Mouse (Mus musculus): ENCODE measurements around the gene Pvalb.

Gene Pvalb

GRCm38 (mm10) chr15:78206312-78206711 lies at the start of gene Pvalb:
Gene Pvalb (minus strand): TSS chr15:78206400.
- DNase-seq (ENCODE audit: extremely low read depth, low read depth, low spot score) = no peak

- no peak for DNase-seq (ENCODE audit: extremely low read depth, low read depth, low spot score)
Observed at GRCm38 (mm10) chr15:78254751-78255150, 48.6 kb upstream of the Pvalb start.

GRCm38 (mm10) chr15:78248410-78248809 lies 42.2 kb upstream of the Pvalb start:
- DNase-seq (ENCODE audit: extremely low read depth, low read depth, low spot score) = no peak

GRCm38 (mm10) chr15:78247659-78248058 lies 41.5 kb upstream of the Pvalb start:
- no peak for DNase-seq (ENCODE audit: extremely low read depth, low read depth, low spot score)

GRCm38 (mm10) chr15:78246143-78247116 lies 40.2 kb upstream of the Pvalb start:
- no peak for DNase-seq (ENCODE audit: extremely low read depth, low read depth, low spot score)

GRCm38 (mm10) chr15:78244695-78245492 lies 38.7 kb upstream of the Pvalb start, which contains the start of gene Ncf4:
Gene Ncf4 (plus strand): TSS chr15:78244801.
- DNase-seq (ENCODE audit: extremely low read depth, low read depth, low spot score) = no peak

GRCm38 (mm10) chr15:78243774-78244173 lies 37.6 kb upstream of the Pvalb start:
- DNase-seq (ENCODE audit: extremely low read depth, low read depth, low spot score) = no peak

- no peak for DNase-seq (ENCODE audit: extremely low read depth, low read depth, low spot score)
Observed at GRCm38 (mm10) chr15:78243061-78243460, 36.9 kb upstream of the Pvalb start.

- DNase-seq (ENCODE audit: extremely low read depth, low read depth, low spot score) = no peak
Observed at GRCm38 (mm10) chr15:78241335-78241734, 35.1 kb upstream of the Pvalb start.

GRCm38 (mm10) chr15:78239956-78240617 lies 33.9 kb upstream of the Pvalb start:
- DNase-seq (ENCODE audit: extremely low read depth, low read depth, low spot score) = no peak

GRCm38 (mm10) chr15:78239453-78239852 lies 33.3 kb upstream of the Pvalb start:
- no peak for DNase-seq (ENCODE audit: extremely low read depth, low read depth, low spot score)

- no peak for DNase-seq (ENCODE audit: extremely low read depth, low read depth, low spot score)
Observed at GRCm38 (mm10) chr15:78234823-78235509, 28.8 kb upstream of the Pvalb start.

GRCm38 (mm10) chr15:78231346-78232331 lies 25.4 kb upstream of the Pvalb start:
- DNase-seq (ENCODE audit: extremely low read depth, low read depth, low spot score) = no peak

GRCm38 (mm10) chr15:78227816-78228215 lies 21.6 kb upstream of the Pvalb start:
- no peak for DNase-seq (ENCODE audit: extremely low read depth, low read depth, low spot score)

- DNase-seq (ENCODE audit: extremely low read depth, low read depth, low spot score) = no peak
Observed at GRCm38 (mm10) chr15:78215269-78215668, 9.1 kb upstream of the Pvalb start.

GRCm38 (mm10) chr15:78211367-78211766 lies 5.2 kb upstream of the Pvalb start:
- DNase-seq (ENCODE audit: extremely low read depth, low read depth, low spot score) = no peak

- no peak for DNase-seq (ENCODE audit: extremely low read depth, low read depth, low spot score)
Observed at GRCm38 (mm10) chr15:78210203-78210602, 4.0 kb upstream of the Pvalb start.

- DNase-seq (ENCODE audit: extremely low read depth, low read depth, low spot score) = no peak
Observed at GRCm38 (mm10) chr15:78205192-78205591, 1.0 kb downstream of the Pvalb start.

Measured in fat pad, adult 2 months (tissue).